Mouse (Mus musculus): ENCODE measurements around the gene Ccdc12.

GRCm38 (mm10) chr9:110750404-110751187, 94.3 kb downstream of the Ccdc12 start:
- no peak for TF ChIP-seq CTCF (IDR thresholded peaks at IDR 0.05; ENCODE audit: extremely low read depth, insufficient read depth, low read length)
- TF ChIP-seq POLR2A (IDR thresholded peaks at IDR 0.05; ENCODE audit: extremely low read depth, insufficient read depth, low read length) = no peak

Measured in cortical plate, adult 2 months (tissue).